Mouse (Mus musculus): ENCODE data around the gene Pax6. TPM values are rescaled to one million over a fixed set of nuclear protein-coding genes. Genes with fewer than 3 reads are reported as not detected.

Gene Pax6
- polyA plus RNA-seq, 1 experiment from 2014 or later, result 0.08 TPM

DNA sequence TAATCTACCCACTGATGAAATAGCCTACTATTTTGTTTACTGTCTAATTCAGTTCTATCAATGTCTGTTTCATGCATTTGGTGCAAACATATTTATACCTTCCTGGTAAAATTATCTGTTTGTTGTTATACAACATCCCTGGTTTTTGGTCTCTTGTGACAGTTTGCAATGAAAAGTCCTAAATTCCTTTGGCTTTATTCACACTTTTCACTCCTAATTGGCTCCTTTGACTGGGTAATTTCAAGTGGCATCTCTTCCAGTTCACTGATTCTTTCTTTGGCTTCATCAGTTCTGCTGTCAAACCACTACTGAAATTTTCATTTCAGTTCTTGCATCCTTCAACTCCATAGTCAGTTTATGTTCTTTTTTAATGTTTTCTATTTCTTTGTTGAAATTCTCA, 67.5 kb downstream of the Pax6 start:
- ATAC-seq (ENCODE audit: low read depth), result no peak
- H3K4me1 ChIP-seq (ENCODE audit: control insufficient read depth, low read depth, low read length), result no peaks in the 10 kb centered on the region
- no peaks in the 10 kb centered on the region for H3K9me3 ChIP-seq (replicated peaks; ENCODE audit: control insufficient read depth, low read length)
- no peak overlapping the region for H3K9ac ChIP-seq (ENCODE audit: low read depth, low read length)
- H3K36me3 ChIP-seq (ENCODE audit: control insufficient read depth, insufficient read depth), result no peaks in the 10 kb centered on the region
- H3K27ac ChIP-seq (ENCODE audit: low read length), result no peak overlapping the region
- no peak overlapping the region for H3K4me2 ChIP-seq (ENCODE audit: low read depth, low read length)
- no peaks in the 10 kb centered on the region for H3K27me3 ChIP-seq (ENCODE audit: control insufficient read depth, insufficient read depth, low read depth, low read length)
- H3K4me3 ChIP-seq (ENCODE audit: low read depth, low read length), result no peak overlapping the region

DNA sequence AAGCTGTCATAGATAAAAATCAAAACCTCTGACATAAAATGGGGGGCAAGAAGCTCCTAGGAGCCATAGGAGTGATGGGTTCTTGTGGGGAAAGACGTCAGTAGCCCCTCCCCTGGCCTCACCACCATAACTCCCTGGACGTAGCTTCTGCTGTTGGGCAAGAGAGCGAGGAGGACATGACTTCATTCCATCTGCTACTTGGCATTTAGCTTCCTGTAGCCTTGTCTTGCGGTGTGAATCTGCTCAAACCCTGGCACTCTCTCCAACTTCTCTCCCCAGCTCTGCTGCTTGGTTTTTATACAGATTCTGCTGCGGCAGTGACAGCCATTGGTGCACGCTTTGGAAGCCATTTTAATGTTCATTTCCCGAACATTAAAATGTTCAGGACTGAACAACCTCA, 78.2 kb downstream of the Pax6 start:
- no peak overlapping the region for H3K4me2 ChIP-seq (ENCODE audit: low read depth, low read length)
- H3K27ac ChIP-seq (ENCODE audit: low read length), result no peak overlapping the region
- H3K36me3 ChIP-seq (ENCODE audit: control insufficient read depth, insufficient read depth), result no peaks in the 10 kb centered on the region
- no peak overlapping the region for H3K9ac ChIP-seq (ENCODE audit: low read depth, low read length)
- no peaks in the 10 kb centered on the region for H3K27me3 ChIP-seq (ENCODE audit: control insufficient read depth, insufficient read depth, low read depth, low read length)
- no peak overlapping the region for H3K4me3 ChIP-seq (ENCODE audit: low read depth, low read length)
- ATAC-seq (ENCODE audit: low read depth), result no peak
- H3K4me1 ChIP-seq (ENCODE audit: control insufficient read depth, low read depth, low read length), result no peaks in the 10 kb centered on the region
- no peaks in the 10 kb centered on the region for H3K9me3 ChIP-seq (replicated peaks; ENCODE audit: control insufficient read depth, low read length)
- WGBS (ENCODE audit: insufficient replicate concordance), result 67% methylated on average over 7 of the region's 7 CpGs

Other genes with a start within 250 kb of the Pax6 start
- 13.4 and 13.6 TPM in 2 replicates for gene Elp4, start 235.7 kb downstream of the Pax6 start, polyA plus RNA-seq (2015; fragmentation: Nextera tagmentation; extraction: Ambion mirVana)
- 56.3 and 62.8 TPM in 2 replicates for gene Immp1l, start 235.7 kb downstream of the Pax6 start, polyA plus RNA-seq (2015; fragmentation: Nextera tagmentation; extraction: Ambion mirVana)